Mouse (Mus musculus): ENCODE data around the gene Depdc1b.
A peak's percentile ranks its signal among the peaks of the same experiment; 100 is the strongest.

DNA sequence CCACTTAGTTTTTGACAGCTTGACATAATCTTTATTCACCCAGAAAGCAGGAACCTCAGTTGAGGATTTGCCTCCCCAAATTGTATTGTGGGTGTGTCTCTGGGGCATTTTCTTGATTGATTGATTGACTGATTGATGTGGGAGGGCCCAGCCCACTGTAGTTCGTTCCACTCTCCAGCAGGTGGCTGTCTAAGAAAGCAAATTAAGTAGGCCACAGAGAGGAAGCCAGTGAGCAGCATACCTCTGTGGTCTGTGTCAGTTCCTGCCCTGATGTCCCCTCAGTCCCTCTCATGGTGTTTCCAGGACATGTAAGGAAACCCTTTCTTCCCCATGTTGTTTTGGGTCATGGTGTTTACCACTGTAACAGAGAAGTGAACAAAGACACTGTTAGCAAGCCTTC is 74.4 kb downstream of the Depdc1b start:
- TF ChIP-seq CTCF (IDR thresholded peaks at IDR 0.05; ENCODE audit: extremely low read depth, insufficient read depth, low read length) (peak; percentile 80), POLR2A (IDR thresholded peaks at IDR 0.05; ENCODE audit: extremely low read depth, insufficient read depth, low read length) (no peak)
